Mouse (Mus musculus) R1 (cell line): Measurements from ENCODE around the gene Zfp111.

ENCODE experiments used
- DNase-seq: peaks from one replicate; pipeline ENCODE4 v3.0.0-alpha.2; 2018; ENCODE audit warnings: low read depth, low spot score

The Zfp111 gene

GRCm38 (mm10) chr7:24211343-24211742 is at the start of gene Zfp111:
TSS of gene Zfp111 (minus strand) at chr7:24211443.
- DNase-seq, result no peak

GRCm38 (mm10) chr7:24260000-24260312 is 48.7 kb upstream of the Zfp111 start:
- no peak for DNase-seq

- DNase-seq, result no peak
Observed at GRCm38 (mm10) chr7:24259306-24259999, 48.2 kb upstream of the Zfp111 start.

- DNase-seq, result peak; percentile 89
Observed at GRCm38 (mm10) chr7:24254633-24255474, 43.6 kb upstream of the Zfp111 start, which contains the start of gene Zfp108. TSS of gene Zfp108 (plus strand) at chr7:24254794.

GRCm38 (mm10) chr7:24253779-24254615 is 42.8 kb upstream of the Zfp111 start:
- peak; percentile 76 for DNase-seq

GRCm38 (mm10) chr7:24237040-24237791 is 26.0 kb upstream of the Zfp111 start, which contains the start of gene Zfp109:
TSS of gene Zfp109 (minus strand) at chr7:24237560.
- DNase-seq, result peak; percentile 82

GRCm38 (mm10) chr7:24210296-24210695 is 947 bp downstream of the Zfp111 start:
- no peak for DNase-seq

- no peak for DNase-seq
Observed at GRCm38 (mm10) chr7:24208282-24208886, 2.9 kb downstream of the Zfp111 start.

GRCm38 (mm10) chr7:24207488-24208261 is 3.6 kb downstream of the Zfp111 start:
- DNase-seq, result peak; percentile 92

GRCm38 (mm10) chr7:24196961-24197360 is 14.3 kb downstream of the Zfp111 start:
- DNase-seq, result peak; percentile 71

GRCm38 (mm10) chr7:24193157-24193556 is 18.1 kb downstream of the Zfp111 start:
- DNase-seq, result no peak

- peak; percentile 55 for DNase-seq
Observed at GRCm38 (mm10) chr7:24191361-24191760, 19.9 kb downstream of the Zfp111 start.

- no peak for DNase-seq
Observed at GRCm38 (mm10) chr7:24189571-24189944, 21.7 kb downstream of the Zfp111 start.

GRCm38 (mm10) chr7:24188901-24189570 is 22.2 kb downstream of the Zfp111 start:
- no peak for DNase-seq

- DNase-seq, result no peak
Observed at GRCm38 (mm10) chr7:24187611-24188010, 23.6 kb downstream of the Zfp111 start.

- no peak for DNase-seq
Observed at GRCm38 (mm10) chr7:24175337-24175711, 35.9 kb downstream of the Zfp111 start.

- peak; percentile 93 for DNase-seq
Observed at GRCm38 (mm10) chr7:24174618-24175336, 36.5 kb downstream of the Zfp111 start, which contains the start of gene Zfp114. TSS of gene Zfp114 (plus strand) at chr7:24175060.

- DNase-seq, result no peak
Observed at GRCm38 (mm10) chr7:24172191-24172590, 39.1 kb downstream of the Zfp111 start.

GRCm38 (mm10) chr7:24153272-24153671 is 58.0 kb downstream of the Zfp111 start:
- DNase-seq, result peak; percentile 65
